Mouse (Mus musculus) thymus, adult 2 months (tissue): Measurements from ENCODE around the gene Arhgap31. TPM values are rescaled to one million over a fixed set of nuclear protein-coding genes. Genes with fewer than 3 reads are reported as not detected.

ENCODE experiments used
- DNase-seq: peaks from one replicate; pipeline ENCODE4 v3.0.0; 2021
- H3K27ac ChIP-seq: fragments of 200-500 bp; 2 replicates; pipeline ENCODE4 v1.5.1; 2012; ENCODE audit warnings: low read length, control low read depth; ENCODE audit not compliant: control insufficient read depth, insufficient read depth
- H3K27me3 ChIP-seq: fragments of 200-500 bp; 2 replicates; pipeline ENCODE4 v1.6.1; 2012; ENCODE audit warnings: mild to moderate bottlenecking, low read length, moderate library complexity, mixed read lengths; ENCODE audit not compliant: control insufficient read depth, insufficient read depth
- H3K36me3 ChIP-seq: fragments of 200-500 bp; 2 replicates; pipeline ENCODE4 v1.6.1; 2012; ENCODE audit warnings: mild to moderate bottlenecking, low read length, moderate library complexity; ENCODE audit not compliant: control insufficient read depth, insufficient read depth
- H3K4me1 ChIP-seq: fragments of 200-500 bp; replicated peaks from 2 replicates; pipeline ENCODE4 v1.6.1; 2012; ENCODE audit warnings: low read length; ENCODE audit not compliant: control insufficient read depth, insufficient read depth
- H3K4me3 ChIP-seq: fragments of 200-500 bp; 2 replicates; pipeline ENCODE4 v1.5.1; 2012; ENCODE audit warnings: mild to moderate bottlenecking, low read length, control low read depth, moderate library complexity; ENCODE audit not compliant: control insufficient read depth, insufficient read depth
- CTCF ChIP-seq: fragments of 200-500 bp; IDR thresholded peaks from 2 replicates; pipeline ENCODE4 v1.5.1; 2012; ENCODE audit warnings: mild to moderate bottlenecking, control low read depth, low read length, moderate library complexity, borderline replicate concordance; ENCODE audit not compliant: control insufficient read depth, poor library complexity, insufficient read depth; ENCODE audit errors: extremely low read depth
- POLR2A ChIP-seq: fragments of 200-500 bp; IDR thresholded peaks from 2 replicates; pipeline ENCODE4 v1.6.1; 2012; ENCODE audit warnings: mild to moderate bottlenecking, low read length, control low read depth, moderate library complexity; ENCODE audit not compliant: control insufficient read depth, poor library complexity, insufficient read depth; ENCODE audit errors: extremely low read depth
- WGBS: fragments of 180-500 bp; shearing (Covaris S2); methylation state at CpG from one replicate; pipeline ENCODE4 v1.1.7; 2018; 5-methylcytosine and 5-hydroxymethylcytosine counted together
- polyA plus RNA-seq: library from polyadenylated mRNA; depleted of rRNA; stranded (reverse); fragments of >200 nt; gene quantifications from 2 replicates; pipeline ENCODE4 v1.2.3, GENCODE M21; 2012; rRNA removed

Gene Arhgap31
- polyA plus RNA-seq, result 10.2 and 11.4 TPM in 2 replicates

GRCm38 (mm10) chr16:38712581-38713403, at the start of gene Arhgap31:
Arhgap31 (minus strand) TSS chr16:38713274.
- Histone ChIP-seq H3K36me3 (no peaks in the 10 kb centered on the region), H3K4me1 (peaks cover 3% of the 10 kb centered on the region), H3K27me3 (no peaks in the 10 kb centered on the region), H3K4me3 (peak within 1 kb of the TSS; percentile 93), H3K27ac (peak within 1 kb of the TSS; percentile 99)
- 0 out of 2 replicates have a peak, but pooled peaks have one; percentile 53 for TF ChIP-seq CTCF
- TF ChIP-seq POLR2A, result peak; percentile 40
- DNase-seq, result peak; percentile 75
- WGBS, result under 1% methylated on average over 74 of the region's 74 CpGs

- no peak for TF ChIP-seq POLR2A
- TF ChIP-seq CTCF, result no peak
- Histone ChIP-seq H3K27ac (no peak overlapping the region), H3K4me1 (peaks cover 10% of the 10 kb centered on the region), H3K36me3 (no peaks in the 10 kb centered on the region), H3K4me3 (no peak overlapping the region), H3K27me3 (no peaks in the 10 kb centered on the region)
- no peak for DNase-seq
- WGBS, result 92% methylated on average over 8 of the region's 8 CpGs
These were observed 49.3 kb upstream of the Arhgap31 start for GRCm38 (mm10) chr16:38762401-38762800.

DNA sequence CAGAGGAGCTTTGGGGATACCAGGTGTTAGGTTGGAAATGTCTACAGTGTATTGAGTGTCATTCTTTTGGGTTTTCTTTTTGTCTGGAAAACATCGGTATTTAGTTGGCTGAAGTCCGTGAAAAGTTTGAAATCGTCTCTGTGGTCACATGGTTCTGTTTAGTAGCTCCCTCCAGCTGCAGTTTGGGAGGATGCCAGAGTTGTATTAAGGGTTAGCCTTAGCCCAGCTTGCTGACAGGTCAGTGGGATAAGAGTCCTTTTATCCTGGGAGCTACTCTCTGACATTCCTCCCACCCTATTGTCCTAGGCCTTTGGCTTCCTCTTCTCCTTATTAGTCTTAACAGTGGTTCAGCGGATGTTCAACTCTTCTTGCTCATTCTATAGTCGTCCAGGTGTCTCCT, 48.9 kb upstream of the Arhgap31 start:
- Histone ChIP-seq H3K36me3 (no peaks in the 10 kb centered on the region), H3K27ac (no peak overlapping the region), H3K4me1 (peaks cover 10% of the 10 kb centered on the region), H3K27me3 (no peaks in the 10 kb centered on the region), H3K4me3 (no peak overlapping the region)
- DNase-seq, result no peak
- TF ChIP-seq POLR2A (no peak), CTCF (no peak)
- WGBS, result 92% methylated on average over 5 of the region's 5 CpGs

DNA sequence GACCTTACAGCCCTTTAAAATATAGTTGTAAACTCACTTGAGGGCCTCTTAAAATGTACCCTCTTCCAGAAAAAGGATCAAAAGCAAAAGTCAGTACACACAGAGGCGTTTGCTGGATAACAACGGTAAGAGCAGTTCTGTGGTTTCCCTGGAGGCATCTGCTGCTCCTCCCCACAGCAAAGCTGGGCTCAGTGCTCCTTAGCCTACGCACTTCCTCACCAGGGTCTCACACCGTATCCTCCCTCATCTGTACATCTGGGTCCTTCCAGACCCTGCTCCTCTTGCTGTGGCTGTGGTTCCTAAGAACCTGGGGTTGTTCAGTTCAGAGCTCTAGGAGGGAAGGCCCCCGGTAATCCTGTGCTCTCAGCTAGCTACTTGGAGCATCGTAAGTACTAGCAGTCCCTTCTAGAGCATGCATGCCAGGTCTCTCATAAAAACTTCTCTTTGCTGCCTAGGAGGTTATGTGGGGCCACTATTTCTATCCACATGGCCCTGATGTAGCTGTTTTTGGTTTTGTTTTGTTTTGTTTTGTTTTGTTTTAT, 47.8 kb upstream of the Arhgap31 start:
- TF ChIP-seq CTCF (no peak), POLR2A (no peak)
- DNase-seq, result no peak
- H3K27ac ChIP-seq, result no peak overlapping the region

GRCm38 (mm10) chr16:38760239-38760638, 47.2 kb upstream of the Arhgap31 start:
- no peaks in the 10 kb centered on the region for H3K36me3 ChIP-seq
- 80% methylated on average over 5 of the region's 5 CpGs for WGBS
- H3K4me3 ChIP-seq, result no peak overlapping the region
- peak overlapping the region; percentile 49; the same call in 1 of the 2 replicates for H3K27ac ChIP-seq
- DNase-seq, result no peak
- TF ChIP-seq POLR2A, result no peak
- TF ChIP-seq CTCF, result no peak
- peaks cover 10% of the 10 kb centered on the region for H3K4me1 ChIP-seq
- no peaks in the 10 kb centered on the region for H3K27me3 ChIP-seq

More for the DNA sequence above, 47.8 kb upstream of the Arhgap31 start:
- Histone ChIP-seq H3K4me3 (no peak overlapping the region), H3K36me3 (no peaks in the 10 kb centered on the region), H3K4me1 (peaks cover 10% of the 10 kb centered on the region), H3K27me3 (no peaks in the 10 kb centered on the region)
- 8% methylated on average over 6 of the region's 6 CpGs for WGBS

GRCm38 (mm10) chr16:38758104-38758861, 45.2 kb upstream of the Arhgap31 start:
- Histone ChIP-seq H3K4me1 (peaks cover 14% of the 10 kb centered on the region), H3K4me3 (no peak overlapping the region), H3K27ac (no peak overlapping the region), H3K27me3 (no peaks in the 10 kb centered on the region), H3K36me3 (no peaks in the 10 kb centered on the region)
- no peak for DNase-seq
- TF ChIP-seq POLR2A, result no peak
- no peak for TF ChIP-seq CTCF
- 66% methylated on average over 12 of the region's 12 CpGs for WGBS
